Mouse (Mus musculus): ENCODE results near the gene Gm7903. TPM values are rescaled to one million over a fixed set of nuclear protein-coding genes. Genes with fewer than 3 reads are reported as not detected.

Gm7903 gene
- polyA plus RNA-seq, 1 experiment from 2014 or later, result not detected

Other genes with a start within 250 kb of the Gm7903 start
- 1.0 and 1.4 TPM in 2 replicates for gene Tceal6, start 223.1 kb upstream of the Gm7903 start, polyA plus RNA-seq (2014; fragmentation: Nextera tagmentation; extraction: Ambion mirVana)
- not detected in 2 replicates for gene Pramel3, start 131.5 kb upstream of the Gm7903 start, polyA plus RNA-seq (2014; fragmentation: Nextera tagmentation; extraction: Ambion mirVana)
- gene Gm5128, start 60.6 kb upstream of the Gm7903 start, polyA plus RNA-seq (2014; fragmentation: Nextera tagmentation; extraction: Ambion mirVana), result not detected in 2 replicates
- not detected in 2 replicates for gene AV320801, start 60.8 kb downstream of the Gm7903 start, polyA plus RNA-seq (2014; fragmentation: Nextera tagmentation; extraction: Ambion mirVana)
- gene Nxf7, start 164.9 kb downstream of the Gm7903 start, polyA plus RNA-seq (2014; fragmentation: Nextera tagmentation; extraction: Ambion mirVana), result not detected in 2 replicates
- not detected in 2 replicates for gene Prame, start 193.9 kb downstream of the Gm7903 start, polyA plus RNA-seq (2014; fragmentation: Nextera tagmentation; extraction: Ambion mirVana)

All from forebrain, embryonic 11.5 days (tissue).